In the genomic region with DNA sequence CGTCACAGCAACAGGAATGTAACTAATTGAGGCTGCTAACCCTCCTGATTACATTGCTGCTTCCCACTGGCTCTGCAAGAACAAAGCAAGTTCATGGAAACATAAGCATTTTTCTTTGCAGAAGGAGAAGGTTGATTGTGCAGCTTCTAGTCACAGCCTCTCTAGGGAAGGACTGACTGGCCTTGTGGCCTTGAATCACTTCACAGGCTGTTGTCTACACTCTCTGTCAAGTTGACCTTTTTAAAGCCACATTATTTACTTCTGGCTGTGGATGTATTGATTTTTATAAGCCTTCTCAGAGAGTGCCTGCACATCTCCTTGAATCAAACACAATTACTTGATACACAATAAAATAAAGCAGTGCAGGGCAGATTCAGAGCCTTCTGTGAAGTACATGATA, we compare ENCODE assay signal across 24 mouse cellular contexts.
"Had no signal": no experiment of that assay in that cellular context is flagged by ENCODE, and none has a peak within 500 bp of the region (broad histone marks: within the 10 kb centered on the region; RNA-seq: fewer than 3 reads in every experiment).

No protein-coding gene starts in this region.

- H3K9ac ChIP-seq: limb, embryonic 13.5 days; liver, embryonic 12.5 days; liver, embryonic 15.5 days; lung, embryonic 15.5 days; neural tube, embryonic 13.5 days had no signal

- H3K4me3 ChIP-seq: layer of hippocampus, adult 2 months; limb, embryonic 10.5 days; limb, embryonic 13.5 days; liver, embryonic 12.5 days; liver, embryonic 15.5 days; lung, embryonic 15.5 days; megakaryocyte, embryonic 14.5 days; neural tube, embryonic 13.5 days had no signal

- H3K4me1 ChIP-seq: limb, embryonic 10.5 days; limb, embryonic 13.5 days; liver, embryonic 15.5 days; lung, embryonic 15.5 days; neural tube, embryonic 13.5 days had no signal

- H3K36me3 ChIP-seq: limb, embryonic 10.5 days; limb, embryonic 13.5 days; liver, embryonic 12.5 days; liver, embryonic 15.5 days; lung, embryonic 15.5 days; neural tube, embryonic 13.5 days had no signal

- H3K4me2 ChIP-seq: limb, embryonic 13.5 days; liver, embryonic 12.5 days; liver, embryonic 15.5 days; lung, embryonic 15.5 days; neural tube, embryonic 13.5 days had no signal

- ATAC-seq: intestine, postnatal 0 days had no signal

- H3K27me3 ChIP-seq: limb, embryonic 13.5 days; liver, embryonic 12.5 days; liver, embryonic 15.5 days; lung, embryonic 15.5 days; megakaryocyte, embryonic 14.5 days; neural tube, embryonic 13.5 days had no signal

- DNase-seq: kidney, adult 2 months; kidney, postnatal 25 days; layer of hippocampus, adult 9-11 months; liver; lung, adult 18-20 months; lung, postnatal 10 days; lung, postnatal 36 days; right cerebral cortex, adult 18-20 months; right cerebral cortex, postnatal 14 days; right cerebral cortex, postnatal 4 days; thymus, adult 2 months; thymus, postnatal 14 days; thymus, postnatal 4 days had no signal

- H3K9me3 ChIP-seq: limb, embryonic 10.5 days; limb, embryonic 13.5 days; liver, embryonic 12.5 days; liver, embryonic 15.5 days; lung, embryonic 15.5 days; megakaryocyte, embryonic 14.5 days; neural tube, embryonic 13.5 days had no signal

- H3K27ac ChIP-seq: kidney, postnatal 0 days; layer of hippocampus, adult 2 months; limb, embryonic 10.5 days; limb, embryonic 13.5 days; liver, embryonic 12.5 days; liver, embryonic 15.5 days; lung, embryonic 15.5 days; neural tube, embryonic 13.5 days; stomach, postnatal 0 days had no signal
